Comparison of ENCODE assay signal across 16 mouse cellular contexts in the genomic region with DNA sequence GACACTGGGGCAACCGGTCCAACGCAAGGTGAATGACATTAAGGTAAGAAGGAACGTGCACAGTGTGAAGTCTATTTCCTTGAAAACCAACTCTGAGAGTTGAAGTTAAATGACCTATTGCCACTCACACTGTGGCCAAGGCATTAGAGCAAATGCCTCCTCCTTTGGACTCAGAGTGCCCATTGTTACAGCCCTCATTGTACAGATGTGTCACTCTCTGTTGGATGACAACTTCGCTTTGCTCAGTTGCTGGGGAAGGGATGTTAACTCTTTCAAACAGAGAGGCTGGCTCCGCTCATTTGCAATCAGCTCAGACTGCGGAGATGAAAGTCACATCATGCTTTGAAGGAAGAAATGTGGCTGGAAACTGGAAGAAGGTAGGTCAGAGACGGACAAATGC.
"Had no signal": no experiment of that assay in that cellular context is flagged by ENCODE, and none has a peak within 500 bp of the region (broad histone marks: within the 10 kb centered on the region; RNA-seq: fewer than 3 reads in every experiment).

No protein-coding gene starts in this region.

- H3K4me3 ChIP-seq: limb, embryonic 12.5 days; liver, embryonic 13.5 days; lung, embryonic 15.5 days; megakaryocyte, embryonic 14.5 days; neural tube, embryonic 12.5 days; stomach, embryonic 15.5 days had no signal

- H3K27ac ChIP-seq: limb, embryonic 12.5 days; liver, embryonic 13.5 days; lung, embryonic 15.5 days; macrophage; neural tube, embryonic 12.5 days; stomach, embryonic 15.5 days had no signal

- DNase-seq: kidney, adult 8-10 months; kidney, postnatal 25 days; layer of hippocampus, adult 9-11 months; layer of hippocampus, postnatal 36 days; liver; liver, embryonic 13.5 days; liver, postnatal 0 days; lung, postnatal 14 days; right cerebral cortex, postnatal 14 days; thymus, postnatal 36 days had no signal

- ATAC-seq: liver, postnatal 0 days had no signal

- H3K9me3 ChIP-seq: limb, embryonic 12.5 days; liver, embryonic 13.5 days; lung, embryonic 15.5 days; neural tube, embryonic 12.5 days; stomach, embryonic 15.5 days had no signal

- H3K9ac ChIP-seq: limb, embryonic 12.5 days; liver, embryonic 13.5 days; liver, postnatal 0 days; lung, embryonic 15.5 days; neural tube, embryonic 12.5 days; stomach, embryonic 15.5 days had no signal

- H3K4me2 ChIP-seq: limb, embryonic 12.5 days; liver, embryonic 13.5 days; lung, embryonic 15.5 days; neural tube, embryonic 12.5 days; stomach, embryonic 15.5 days had no signal

- H3K27me3 ChIP-seq: limb, embryonic 12.5 days; liver, embryonic 13.5 days; lung, embryonic 15.5 days; neural tube, embryonic 12.5 days; stomach, embryonic 15.5 days had no signal

- H3K4me1 ChIP-seq: limb, embryonic 12.5 days; megakaryocyte, embryonic 14.5 days; neural tube, embryonic 12.5 days; stomach, embryonic 15.5 days had no signal

- H3K36me3 ChIP-seq: limb, embryonic 12.5 days; liver, embryonic 13.5 days; lung, embryonic 15.5 days; neural tube, embryonic 12.5 days; stomach, embryonic 15.5 days had no signal
